Mouse (Mus musculus): Measurements from ENCODE around the gene Naaa.

Naaa gene

DNA sequence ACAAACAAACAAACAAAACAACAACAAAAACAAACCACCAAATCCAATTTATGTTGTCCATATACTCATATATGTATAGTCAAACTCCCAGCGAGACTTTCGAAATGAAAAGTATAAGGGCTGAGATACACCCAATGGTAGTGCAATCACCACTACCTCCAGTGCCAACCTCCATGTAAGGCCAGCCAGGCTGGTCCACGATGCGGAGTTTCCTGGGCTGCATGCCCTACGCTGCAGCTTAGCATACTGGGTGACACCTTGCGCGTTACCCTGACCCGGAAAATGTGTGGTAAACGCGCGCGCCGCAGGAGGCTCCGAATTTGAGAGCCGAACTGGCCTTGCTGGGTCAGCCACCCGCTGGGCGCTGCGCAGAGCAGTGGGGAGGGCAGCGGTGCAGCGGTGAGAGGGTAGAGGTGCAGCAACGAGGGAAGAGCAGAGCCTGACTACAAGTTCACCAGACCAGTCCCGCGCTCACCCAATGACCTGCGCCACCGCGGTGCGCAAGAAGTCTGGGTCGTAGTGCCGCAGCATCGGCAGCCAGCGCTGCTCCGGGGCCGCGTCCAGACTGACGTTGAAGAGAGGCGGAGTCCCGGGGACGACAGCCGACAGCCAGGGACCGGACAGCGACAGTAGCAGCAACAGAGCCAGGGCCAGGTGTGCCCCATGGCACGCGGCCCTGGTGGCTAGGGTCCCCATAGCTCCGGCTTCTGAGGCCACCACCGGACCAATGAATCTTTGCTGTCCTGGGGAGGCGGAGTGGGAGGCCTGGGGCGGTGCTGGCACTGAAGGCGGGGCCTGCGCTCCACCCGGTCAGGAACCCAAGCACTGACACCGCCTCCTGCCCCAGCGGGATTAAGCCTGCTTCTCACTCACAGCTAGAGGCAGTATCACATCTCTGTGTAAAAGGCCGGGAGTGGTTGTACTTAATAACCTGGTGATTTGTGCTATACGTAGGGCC lies at the start of gene Naaa:
Gene Naaa, minus strand, starts transcription at position 734 of the 958 bp plus-strand sequence.
- DNase-seq (ENCODE audit: low read depth, low spot score), result peak; percentile 69

DNA sequence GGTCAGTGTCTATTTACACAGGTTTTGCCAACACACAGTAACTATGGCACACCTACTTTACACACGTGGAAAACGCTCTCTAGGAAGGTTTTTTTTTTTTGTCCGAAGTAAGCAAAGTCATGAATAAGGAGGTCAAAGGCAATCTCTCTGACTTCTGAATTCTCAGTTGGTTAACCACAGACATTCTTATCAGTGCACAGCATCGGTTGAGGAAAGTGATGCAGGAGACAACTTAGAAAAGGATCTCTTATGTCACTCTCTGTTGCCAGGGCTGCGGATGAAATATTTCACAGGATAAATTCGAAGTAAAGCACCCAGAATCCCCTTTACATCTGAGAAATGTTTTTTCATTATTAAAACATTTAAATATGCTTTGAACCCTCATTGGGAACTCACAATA lies 49.4 kb upstream of the Naaa start:
- no peak for DNase-seq (ENCODE audit: low read depth, low spot score)

DNA sequence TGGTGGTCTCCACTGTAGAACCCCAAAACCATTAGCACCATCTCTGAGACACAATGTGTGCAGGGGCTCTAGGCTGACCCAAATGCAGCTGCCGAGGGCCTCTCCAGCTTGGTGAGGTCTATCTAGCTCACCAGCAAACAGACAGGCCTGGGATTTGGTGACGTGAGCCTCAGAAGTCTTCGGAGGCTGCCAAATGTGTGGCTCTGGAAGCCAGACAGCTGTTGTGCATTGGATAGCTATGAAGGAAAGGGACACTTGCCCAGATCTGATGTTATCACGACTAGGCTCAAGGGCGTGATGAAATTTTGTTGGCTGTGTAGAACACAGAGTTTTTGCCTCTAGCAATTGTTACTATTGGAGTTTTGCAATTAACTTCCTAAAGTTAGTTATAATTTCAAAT lies 45.3 kb upstream of the Naaa start:
- DNase-seq (ENCODE audit: low read depth, low spot score), result no peak

DNA sequence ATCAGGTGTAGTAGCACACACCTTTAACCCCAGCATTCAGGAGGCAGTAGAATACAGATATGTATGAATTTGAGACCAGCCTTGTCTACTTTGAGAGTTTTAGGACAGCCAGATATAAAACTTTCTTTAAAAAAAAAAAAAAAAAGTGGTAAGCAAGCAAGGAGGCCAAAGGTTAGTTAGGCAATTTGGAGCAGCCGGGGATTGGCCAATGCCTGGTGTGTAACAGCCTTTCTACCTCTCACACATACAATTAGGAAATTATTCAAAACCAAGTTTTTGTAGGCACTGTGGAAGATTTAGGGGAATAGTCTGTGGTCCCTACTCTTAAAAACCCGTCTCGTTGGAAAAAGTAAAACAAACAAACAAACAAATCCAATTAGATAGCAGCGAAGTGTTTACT lies 44.6 kb upstream of the Naaa start:
- no peak for DNase-seq (ENCODE audit: low read depth, low spot score)

DNA sequence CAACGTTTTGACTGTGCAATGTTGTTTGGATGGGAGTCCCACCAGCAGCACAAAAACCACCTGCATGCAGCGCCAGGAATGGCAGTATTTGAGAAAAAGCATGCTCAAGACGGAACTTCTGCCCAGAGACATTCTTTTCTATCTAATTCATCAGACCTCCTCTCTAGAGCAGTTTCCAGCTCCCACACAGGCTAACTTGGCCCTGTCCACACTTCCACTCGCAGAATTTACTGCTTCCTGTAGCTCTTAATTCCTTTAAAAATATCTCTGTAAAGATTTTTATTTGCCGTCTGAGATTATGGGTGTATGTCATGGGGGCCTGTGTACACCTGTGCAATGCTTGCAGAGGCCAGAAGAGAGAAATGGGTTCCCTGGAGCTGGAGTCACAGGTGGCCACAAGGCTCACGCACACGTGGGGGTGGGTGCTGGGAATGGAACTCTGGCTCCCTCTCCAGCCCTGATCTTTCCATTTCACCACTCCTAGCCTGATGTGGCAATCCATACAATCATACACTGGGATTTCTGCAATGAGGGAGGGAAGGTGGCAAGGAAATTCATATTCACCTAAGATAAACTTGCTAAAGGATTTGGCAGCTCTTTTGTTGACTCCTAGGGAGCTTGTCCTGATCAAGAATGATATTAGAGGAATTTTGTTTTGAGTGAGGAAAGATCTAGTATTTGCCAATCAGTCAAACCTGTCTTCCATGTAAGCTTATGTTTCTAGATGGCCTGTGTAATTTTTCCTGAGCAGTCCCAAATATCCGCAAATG lies 43.8 kb upstream of the Naaa start:
- DNase-seq (ENCODE audit: low read depth, low spot score), result no peak

DNA sequence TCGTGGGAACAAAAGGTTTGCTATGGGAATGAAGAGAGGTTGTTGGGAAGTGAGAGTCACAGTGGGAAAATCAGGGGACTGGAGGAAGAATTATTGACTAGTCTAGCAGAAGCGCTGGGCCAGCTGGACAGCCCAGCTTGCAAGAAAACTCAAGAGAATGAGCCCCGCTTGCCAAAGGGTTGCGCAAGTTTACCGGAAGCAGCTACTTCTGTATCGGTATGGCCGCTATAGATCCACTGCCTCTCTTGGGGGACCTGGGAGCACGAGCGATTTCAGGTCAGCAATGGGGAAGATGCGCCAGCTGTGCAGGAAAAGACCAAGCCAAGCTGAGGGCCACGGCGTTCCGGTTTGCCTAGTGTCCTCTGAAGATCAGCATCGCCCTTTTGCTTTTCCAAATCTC lies 40.6 kb upstream of the Naaa start:
- no peak for DNase-seq (ENCODE audit: low read depth, low spot score)

DNA sequence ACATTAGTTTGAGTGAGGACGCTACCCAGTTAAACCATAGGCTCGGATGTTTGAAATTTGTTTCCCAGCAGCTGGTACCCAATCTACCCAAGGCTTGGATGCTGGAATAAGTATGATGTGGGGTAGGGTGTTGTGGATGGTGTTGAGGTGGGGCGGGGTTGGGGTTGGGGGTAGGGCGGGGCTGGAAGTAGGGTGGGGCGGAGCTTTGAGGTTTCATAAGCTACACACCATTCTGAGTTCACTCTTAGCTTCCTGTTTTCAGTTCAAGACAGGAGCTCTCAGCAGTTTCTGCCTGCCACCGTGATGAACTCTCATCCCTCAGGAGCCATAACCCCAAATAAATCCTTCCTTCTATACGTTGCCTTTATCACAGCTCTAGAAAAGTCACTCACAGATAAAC lies 40.1 kb upstream of the Naaa start:
- no peak for DNase-seq (ENCODE audit: low read depth, low spot score)

DNA sequence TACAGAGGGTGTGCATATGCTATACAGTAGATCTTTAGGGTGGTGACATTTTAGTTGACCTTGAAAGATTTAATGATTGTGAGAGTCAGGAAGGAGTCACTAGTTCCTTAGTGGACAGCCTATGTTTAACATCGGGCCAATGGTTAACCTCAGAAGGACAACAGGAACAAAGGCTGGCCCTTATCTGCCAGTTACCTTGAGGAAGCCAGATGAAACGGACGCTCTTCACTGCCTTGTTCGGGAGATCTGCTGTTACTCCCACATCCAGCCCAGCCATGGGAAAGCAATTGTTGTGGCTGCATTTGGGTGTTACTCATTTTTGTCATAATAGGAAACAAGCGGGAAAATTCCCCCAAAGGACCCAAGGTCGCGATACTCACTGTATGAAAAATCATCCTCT lies 35.8 kb upstream of the Naaa start:
- no peak for DNase-seq (ENCODE audit: low read depth, low spot score)

DNA sequence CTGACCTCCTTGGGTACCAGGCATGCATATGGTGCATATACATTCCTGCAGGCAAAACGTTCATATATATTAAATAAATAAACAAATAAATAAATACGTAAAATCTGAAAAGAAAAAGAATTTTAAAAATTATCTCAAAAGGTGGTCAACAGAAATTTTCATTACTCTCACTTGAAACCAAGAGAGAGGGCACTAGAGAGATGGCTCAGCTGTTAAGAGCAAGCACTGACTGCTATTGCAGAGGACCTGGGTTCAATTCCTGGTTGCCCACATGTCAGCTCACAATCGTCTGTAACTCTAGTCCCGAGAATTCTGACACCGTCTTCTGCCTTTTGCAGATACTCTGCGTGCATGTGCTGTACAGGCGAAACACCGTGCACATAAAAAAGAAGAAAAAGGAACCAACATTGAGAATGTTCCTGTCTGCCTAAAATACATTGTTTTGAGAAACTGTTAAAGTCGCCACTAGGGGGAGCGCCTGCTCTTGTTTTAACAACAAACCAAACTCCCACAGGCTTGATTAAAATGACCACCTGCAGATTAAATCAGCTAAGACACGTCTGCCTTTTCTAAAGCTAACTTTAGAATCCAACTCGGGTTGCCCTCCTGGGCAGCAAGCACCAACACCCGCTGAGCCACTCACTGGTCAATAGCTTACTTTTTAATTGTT lies 34.2 kb upstream of the Naaa start:
- peak; percentile 86 for DNase-seq (ENCODE audit: low read depth, low spot score)

DNA sequence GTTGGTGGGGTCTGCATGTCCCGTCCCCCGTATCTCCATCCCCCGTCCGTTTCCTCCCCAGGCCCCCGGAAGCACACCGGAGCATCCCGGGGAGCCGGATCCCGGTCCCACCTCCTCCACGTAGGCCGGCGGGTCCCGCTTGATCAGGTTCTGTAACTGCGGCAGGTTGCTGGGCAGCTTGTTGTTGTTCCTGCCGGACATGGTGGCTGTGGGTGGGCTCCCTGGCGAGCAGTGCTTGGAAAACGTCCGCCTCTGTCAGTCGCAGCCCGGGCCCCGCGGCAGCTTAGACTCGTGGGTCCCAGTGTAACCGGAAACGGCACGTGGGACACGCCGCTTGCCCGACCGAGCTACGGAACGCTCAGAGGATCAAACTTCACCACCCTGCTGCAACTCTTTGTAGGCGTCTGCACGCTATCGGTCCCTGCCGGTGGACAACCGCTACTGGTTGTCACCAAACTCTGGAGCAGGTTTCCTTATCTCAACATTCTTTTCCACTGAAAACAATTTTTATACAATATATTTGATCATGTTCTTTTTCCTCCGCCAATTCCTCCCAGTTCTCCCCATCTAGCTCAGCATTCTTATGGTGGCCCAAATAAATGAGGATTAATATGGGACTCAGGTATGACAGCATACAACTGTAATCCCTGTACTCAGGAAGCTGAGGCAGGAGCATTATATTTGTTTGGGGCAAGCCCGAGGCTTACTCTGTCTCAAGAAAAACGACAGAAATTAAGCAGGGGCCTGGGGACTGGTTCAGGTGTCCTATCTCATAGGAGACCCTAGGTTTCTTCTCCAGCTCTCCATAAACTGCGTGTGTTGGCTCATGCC lies 31.9 kb upstream of the Naaa start, which contains the start of gene Sdad1:
Gene Sdad1, minus strand, starts transcription at position 799 of the 831 bp plus-strand sequence.
- DNase-seq (ENCODE audit: low read depth, low spot score), result peak; percentile 95

DNA sequence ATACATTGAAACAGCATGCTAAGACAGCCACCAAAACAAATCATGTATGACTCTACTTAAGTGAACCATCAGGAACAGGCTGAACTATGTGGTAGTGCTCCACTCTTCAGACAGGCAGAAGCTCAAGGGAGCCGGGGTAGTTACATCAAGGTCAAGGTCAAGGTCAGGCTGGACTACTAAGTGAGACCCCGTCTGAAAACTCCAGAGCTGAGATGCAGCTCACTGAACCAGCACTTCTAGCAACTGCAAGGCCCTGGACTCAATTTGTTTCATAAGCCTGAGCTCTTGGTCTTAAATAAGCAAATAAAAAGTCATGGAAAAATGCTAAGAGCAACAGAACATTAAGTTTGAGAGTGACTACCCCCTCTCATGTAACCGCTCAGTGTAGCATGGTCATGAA lies 26.3 kb upstream of the Naaa start:
- DNase-seq (ENCODE audit: low read depth, low spot score), result no peak

DNA sequence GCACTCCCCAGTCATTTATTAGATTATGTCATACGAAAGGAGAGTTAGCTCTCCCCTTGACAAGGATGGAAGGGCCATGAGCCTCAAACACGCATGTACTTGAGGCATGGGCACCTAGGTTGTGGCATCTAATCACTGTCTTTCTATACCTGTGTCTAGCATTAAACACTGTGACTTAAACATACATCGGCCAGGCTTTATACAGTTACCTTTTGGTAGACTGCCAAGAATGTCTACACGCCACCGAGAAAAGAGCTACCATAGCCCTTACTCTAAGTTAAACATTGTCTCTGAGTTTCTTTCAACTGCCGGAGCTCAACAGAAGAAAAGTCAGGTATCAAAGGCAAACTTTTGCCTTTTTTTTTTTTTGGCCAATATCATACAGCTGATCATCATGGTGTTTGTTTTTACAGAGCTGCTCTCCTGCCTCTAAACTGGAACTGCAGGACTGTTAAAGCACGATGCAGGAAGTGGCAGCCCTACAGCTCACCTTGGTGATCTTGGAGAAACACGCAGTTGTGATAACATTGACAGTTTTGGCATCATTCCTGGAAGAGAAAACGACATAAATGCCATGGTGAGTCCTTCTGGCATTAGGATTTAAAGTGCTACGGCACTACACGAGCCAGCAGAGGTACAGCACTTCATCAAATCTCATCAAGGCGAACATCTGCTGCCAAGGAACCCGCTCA lies 24.3 kb upstream of the Naaa start:
- no peak for DNase-seq (ENCODE audit: low read depth, low spot score)

DNA sequence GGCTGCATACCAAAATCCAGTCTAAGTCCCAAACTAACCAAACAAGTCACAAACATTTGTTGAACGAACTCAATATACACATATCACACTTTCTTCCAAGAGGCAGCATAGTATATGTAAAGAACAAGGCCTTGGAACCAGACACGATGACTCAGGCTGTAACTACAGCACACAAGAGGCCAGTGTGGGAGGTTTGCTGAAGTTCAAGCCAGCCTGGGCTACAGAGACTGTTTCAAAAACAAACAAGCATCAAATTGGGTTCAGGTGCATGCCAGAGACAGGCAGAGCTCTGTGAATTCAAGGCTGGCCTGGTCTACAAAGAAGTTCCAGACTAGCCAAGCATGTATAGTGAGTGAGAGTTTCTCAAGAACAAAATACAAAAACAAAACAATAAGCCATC lies 16.6 kb upstream of the Naaa start:
- no peak for DNase-seq (ENCODE audit: low read depth, low spot score)

DNA sequence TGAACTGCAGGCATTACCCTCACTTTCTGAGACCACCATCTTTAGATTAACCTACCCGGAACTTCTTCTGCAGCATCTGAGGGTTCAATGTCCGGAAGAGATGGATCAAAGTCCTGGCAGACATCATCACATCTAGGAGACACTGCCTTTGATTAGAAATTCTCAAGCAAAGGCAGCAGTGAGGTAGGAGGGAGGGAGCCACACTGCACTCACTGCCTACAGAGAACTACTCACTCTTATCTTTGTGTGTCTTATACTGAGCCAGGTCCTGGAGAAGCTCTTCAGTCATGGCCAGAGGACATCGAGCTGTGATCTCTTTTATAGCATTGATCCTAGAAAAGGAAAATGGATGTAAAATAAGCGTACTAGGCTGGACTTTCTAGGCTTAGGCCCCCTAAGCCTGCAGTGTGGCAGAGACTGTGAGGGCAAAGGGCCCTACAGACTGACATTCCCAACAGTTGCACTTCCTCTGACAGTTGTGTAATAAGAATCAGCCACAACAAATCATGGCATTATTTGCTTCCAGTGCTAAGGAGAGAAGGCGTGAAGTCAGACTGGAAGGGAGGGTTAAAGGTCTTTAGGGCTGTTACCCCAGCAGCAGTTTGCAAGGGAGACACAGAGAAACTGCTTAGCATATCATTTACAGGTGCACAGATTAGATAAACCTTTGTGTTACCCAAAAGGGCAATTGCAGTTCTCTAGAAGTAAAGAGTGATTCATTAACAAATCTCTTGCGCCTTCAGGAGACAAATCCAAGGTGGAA lies 13.9 kb upstream of the Naaa start:
- no peak for DNase-seq (ENCODE audit: low read depth, low spot score)

DNA sequence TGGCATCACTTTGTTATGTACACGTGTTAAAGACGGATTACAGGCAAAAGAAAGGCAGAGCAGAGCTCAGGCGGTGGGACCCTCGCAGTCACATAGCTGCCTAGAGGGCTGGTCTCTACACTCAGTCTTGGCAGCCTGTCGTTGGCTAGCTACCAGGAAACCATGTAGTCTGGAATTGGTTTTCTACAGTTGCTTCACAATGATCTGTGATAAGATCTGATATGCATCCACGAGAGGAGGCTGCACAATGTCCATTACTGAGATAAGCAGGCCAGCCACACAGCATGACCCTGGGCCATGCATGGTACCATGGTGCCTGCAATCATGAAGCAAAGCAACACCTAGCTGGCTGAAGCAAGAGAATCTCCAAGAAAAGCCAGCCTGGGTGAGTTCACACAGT lies 9.9 kb upstream of the Naaa start:
- DNase-seq (ENCODE audit: low read depth, low spot score), result no peak

DNA sequence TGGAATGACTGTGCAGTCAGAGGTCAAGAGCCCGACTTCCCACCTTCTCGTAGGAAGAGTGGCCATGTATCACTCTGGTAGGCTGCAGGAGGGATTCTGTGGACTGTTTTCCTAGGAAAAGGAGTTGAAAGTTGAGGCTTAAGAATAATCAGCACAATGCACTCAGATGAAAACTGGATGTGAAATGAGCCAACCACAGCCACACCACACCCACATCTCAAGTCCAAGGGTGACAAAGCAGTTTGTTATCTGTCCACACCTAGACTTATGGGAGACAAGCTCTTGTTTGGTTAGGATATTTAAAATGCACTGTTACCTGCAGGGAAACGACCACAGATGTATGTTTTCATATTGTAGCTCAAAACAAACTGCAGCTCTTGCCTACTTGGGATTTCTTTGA lies 5.1 kb upstream of the Naaa start:
- no peak for DNase-seq (ENCODE audit: low read depth, low spot score)

DNA sequence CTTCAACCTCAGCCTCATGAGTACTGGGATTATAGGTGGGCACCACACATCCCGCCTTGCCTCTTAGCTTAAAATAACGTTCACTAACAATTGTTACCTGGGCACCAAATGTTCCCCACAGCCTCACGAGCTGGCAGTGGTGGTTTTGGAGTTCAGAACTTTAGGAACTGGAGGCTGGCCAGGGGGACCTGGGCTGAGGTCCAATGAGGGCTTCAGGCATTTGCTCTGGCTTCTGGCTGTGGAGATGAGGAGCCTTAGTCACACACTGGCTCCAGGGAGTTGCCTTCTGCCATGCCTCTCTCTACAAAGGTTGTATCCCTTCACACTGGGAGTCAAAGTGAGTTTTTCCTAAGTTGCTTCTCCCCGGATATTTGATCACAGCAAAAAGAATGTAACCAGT lies 4.6 kb upstream of the Naaa start:
- no peak for DNase-seq (ENCODE audit: low read depth, low spot score)

DNA sequence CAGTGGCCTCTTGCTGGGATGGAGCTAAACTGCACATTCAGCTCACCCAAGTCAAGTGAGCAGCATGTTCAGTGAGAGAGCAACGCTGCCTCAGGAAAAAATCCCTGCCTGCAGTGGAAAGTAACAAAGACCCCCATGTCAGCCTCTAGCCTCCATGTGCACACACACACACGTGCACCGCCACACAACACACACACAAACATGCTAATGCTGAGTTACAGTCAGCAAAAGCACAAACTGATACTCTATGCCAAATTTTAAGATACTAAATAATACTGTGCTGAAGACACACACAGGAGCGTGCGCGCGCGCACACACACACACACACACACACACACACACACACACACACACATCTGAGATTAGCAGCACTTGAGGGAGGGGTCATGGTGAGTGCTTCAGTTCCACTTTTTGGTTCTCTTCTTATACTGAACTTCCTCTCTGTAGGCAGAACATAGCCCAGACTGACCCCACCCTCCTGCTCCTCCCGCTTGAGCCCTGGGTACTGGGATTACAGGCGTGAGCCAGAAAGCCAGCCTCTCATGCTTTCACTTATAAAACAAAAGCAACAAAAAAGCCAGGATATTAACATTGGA lies 1.1 kb upstream of the Naaa start:
- no peak for DNase-seq (ENCODE audit: low read depth, low spot score)

DNA sequence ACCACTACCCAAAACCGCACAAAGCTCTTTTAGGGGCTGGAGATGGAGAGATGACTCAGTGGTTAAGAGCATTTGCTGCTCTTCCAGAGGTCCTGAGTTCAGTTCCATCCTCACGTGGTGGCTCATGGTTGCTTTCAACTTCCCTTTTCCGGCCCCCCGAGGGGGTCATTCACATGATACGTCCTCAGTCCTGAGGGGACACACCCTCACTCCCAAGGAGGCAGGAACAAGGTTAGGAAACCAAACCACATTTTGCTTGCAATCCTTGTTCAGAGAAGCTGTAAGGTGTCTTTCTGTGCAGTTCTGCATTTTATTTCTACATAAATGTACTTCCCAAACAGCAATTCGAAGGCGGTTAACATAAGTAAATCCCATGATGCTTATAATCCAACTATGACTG lies 7.5 kb downstream of the Naaa start:
- no peak for DNase-seq (ENCODE audit: low read depth, low spot score)

Measured in forelimb bud, embryonic 11.5 days (tissue).